Mouse (Mus musculus) E14TG2a.4 (cell line): ENCODE measurements around the gene Vmn1r85.

Experiments
- H3K27me3 ChIP-seq: 2 replicates; pipeline ENCODE4 v1.6.1; 2014; ENCODE audit warnings: low read length, control low read depth; ENCODE audit not compliant: insufficient read depth
- H3K36me3 ChIP-seq: 2 replicates; pipeline ENCODE4 v1.6.1; 2014; ENCODE audit warnings: low read length, control low read depth; ENCODE audit not compliant: insufficient read depth
- H3K4me1 ChIP-seq: replicated peaks from 2 replicates; pipeline ENCODE4 v1.6.1; 2014; ENCODE audit warnings: low read depth, low read length, control low read depth
- H3K4me3 ChIP-seq: replicated peaks from 2 replicates; pipeline ENCODE4 v1.5.1; 2014; ENCODE audit warnings: mild to moderate bottlenecking, low read length
- H3K9me3 ChIP-seq: 2 replicates; pipeline ENCODE4 v1.6.1; 2014; ENCODE audit warnings: low read length, control low read depth
- CTCF ChIP-seq: conservative IDR thresholded peaks from 2 replicates; pipeline ENCODE4 v1.5.1; 2014; ENCODE audit warnings: low read length
- NANOG ChIP-seq: IDR thresholded peaks from 2 replicates; pipeline ENCODE4 v1.6.1; 2014; ENCODE audit warnings: borderline replicate concordance, low read length, mixed read lengths
- POU5F1 ChIP-seq: IDR thresholded peaks from 2 replicates; pipeline ENCODE4 v1.6.1; 2014; ENCODE audit warnings: low read length, borderline replicate concordance

Vmn1r85 gene

GRCm38 (mm10) chr7:13056913-13057700, 37.9 kb downstream of the Vmn1r85 start:
- Histone ChIP-seq H3K36me3 (0 out of 2 replicates have a peak, but pooled peaks cover 5% of the 10 kb centered on the region), H3K4me1 (peaks cover 69% of the 10 kb centered on the region), H3K27me3 (no peaks in the 10 kb centered on the region), H3K4me3 (0 out of 2 replicates have a peak overlapping the region, but pooled peaks have one; percentile 7), H3K9me3 (no peaks in the 10 kb centered on the region)
- TF ChIP-seq CTCF (peak; percentile 35), POU5F1 (no peak), NANOG (peak; percentile 81)

GRCm38 (mm10) chr7:13054287-13055010, 40.5 kb downstream of the Vmn1r85 start, which contains the start of gene Mzf1:
Gene Mzf1 (minus strand): TSS chr7:13054764.
- Histone ChIP-seq H3K36me3 (peaks cover 16% of the 10 kb centered on the region; the same call in 1 of the 2 replicates), H3K9me3 (no peaks in the 10 kb centered on the region), H3K4me1 (peaks cover 59% of the 10 kb centered on the region), H3K4me3 (peak within 1 kb of the TSS; percentile 89), H3K27me3 (no peaks in the 10 kb centered on the region)
- no peak for TF ChIP-seq NANOG
- no peak for TF ChIP-seq CTCF
- TF ChIP-seq POU5F1 = no peak

GRCm38 (mm10) chr7:13053961-13054286, 41.0 kb downstream of the Vmn1r85 start:
- Histone ChIP-seq H3K4me1 (peaks cover 54% of the 10 kb centered on the region), H3K27me3 (no peaks in the 10 kb centered on the region), H3K4me3 (peak overlapping the region; percentile 89), H3K36me3 (peaks cover 16% of the 10 kb centered on the region; the same call in 1 of the 2 replicates), H3K9me3 (no peaks in the 10 kb centered on the region)
- TF ChIP-seq CTCF (no peak), POU5F1 (no peak), NANOG (no peak)

GRCm38 (mm10) chr7:13053501-13053900, 41.5 kb downstream of the Vmn1r85 start:
- H3K4me1 ChIP-seq = peaks cover 50% of the 10 kb centered on the region
- H3K27me3 ChIP-seq = no peaks in the 10 kb centered on the region
- no peak for TF ChIP-seq POU5F1
- TF ChIP-seq CTCF = no peak
- TF ChIP-seq NANOG = no peak
- no peaks in the 10 kb centered on the region for H3K9me3 ChIP-seq
- H3K36me3 ChIP-seq = peaks cover 16% of the 10 kb centered on the region; the same call in 1 of the 2 replicates
- H3K4me3 ChIP-seq = peak overlapping the region; percentile 89; the same call in 1 of the 2 replicates

- H3K9me3 ChIP-seq = no peaks in the 10 kb centered on the region
- H3K4me1 ChIP-seq = peaks cover 47% of the 10 kb centered on the region
- no peak for TF ChIP-seq CTCF
- no peaks in the 10 kb centered on the region for H3K27me3 ChIP-seq
- no peak overlapping the region for H3K4me3 ChIP-seq
- H3K36me3 ChIP-seq = peaks cover 16% of the 10 kb centered on the region; the same call in 1 of the 2 replicates
Observed at GRCm38 (mm10) chr7:13053001-13053400, 42.0 kb downstream of the Vmn1r85 start.

GRCm38 (mm10) chr7:13046084-13046483, 48.9 kb downstream of the Vmn1r85 start:
- Histone ChIP-seq H3K4me3 (no peak overlapping the region), H3K4me1 (peaks cover 34% of the 10 kb centered on the region), H3K9me3 (no peaks in the 10 kb centered on the region), H3K27me3 (peaks cover 28% of the 10 kb centered on the region), H3K36me3 (peaks cover 6% of the 10 kb centered on the region; the same call in 1 of the 2 replicates)
- TF ChIP-seq CTCF = peak; percentile 74
- TF ChIP-seq POU5F1 = no peak

- H3K9me3 ChIP-seq = no peaks in the 10 kb centered on the region
- no peak for TF ChIP-seq NANOG
- no peak for TF ChIP-seq POU5F1
- TF ChIP-seq CTCF = no peak
- peak overlapping the region; percentile 83 for H3K4me3 ChIP-seq
- peaks cover 28% of the 10 kb centered on the region for H3K27me3 ChIP-seq
- peaks cover 15% of the 10 kb centered on the region for H3K36me3 ChIP-seq
- H3K4me1 ChIP-seq = peaks cover 52% of the 10 kb centered on the region
Observed at GRCm38 (mm10) chr7:13044254-13044625, 50.7 kb downstream of the Vmn1r85 start.

- Histone ChIP-seq H3K4me3 (peak overlapping the region; percentile 83), H3K27me3 (peaks cover 28% of the 10 kb centered on the region), H3K36me3 (peaks cover 15% of the 10 kb centered on the region), H3K9me3 (no peaks in the 10 kb centered on the region), H3K4me1 (peaks cover 58% of the 10 kb centered on the region)
- TF ChIP-seq POU5F1 = no peak
- TF ChIP-seq CTCF = no peak
- TF ChIP-seq NANOG = no peak
Observed at GRCm38 (mm10) chr7:13043445-13044253, 51.3 kb downstream of the Vmn1r85 start.
